Mouse (Mus musculus) C2C12 (cell line): ENCODE results near the gene Acvr1c. TPM values are rescaled to one million over a fixed set of nuclear protein-coding genes. Genes with fewer than 3 reads are reported as not detected.

Experiments used
- H3K27me3 ChIP-seq: one replicate; pipeline ENCODE4 v1.6.1; 2011; ENCODE audit not compliant: control insufficient read depth, insufficient read depth, insufficient read length
- H3K36me3 ChIP-seq: one replicate; pipeline ENCODE4 v1.6.1; 2011; ENCODE audit not compliant: control insufficient read depth, insufficient read depth
- H3K4me3 ChIP-seq: one replicate; pipeline ENCODE4 v1.5.1; 2011; ENCODE audit warnings: mild to moderate bottlenecking, control low read depth; ENCODE audit not compliant: poor library complexity, insufficient read depth, severe bottlenecking
- H3K79me2 ChIP-seq: one replicate; pipeline ENCODE4 v1.6.1; 2011; ENCODE audit not compliant: control insufficient read depth, insufficient read depth
- H3K79me3 ChIP-seq: one replicate; pipeline ENCODE4 v1.6.1; 2011; ENCODE audit warnings: low read depth, control low read depth
- H3ac ChIP-seq: one replicate; pipeline ENCODE3; 2011; ENCODE audit warnings: low read depth; ENCODE audit not compliant: control insufficient read depth, insufficient read length
- CEBPB ChIP-seq: IDR thresholded peaks from one replicate; pipeline ENCODE4 v1.6.1; 2011; ENCODE audit warnings: low read depth, mild to moderate bottlenecking, control low read depth, moderate library complexity
- CTCF ChIP-seq: IDR thresholded peaks from one replicate; pipeline ENCODE4 v1.5.1; 2011; ENCODE audit not compliant: control insufficient read depth, insufficient read depth, insufficient read length
- FOSL1 ChIP-seq: IDR thresholded peaks from one replicate; pipeline ENCODE4 v1.8.0; 2011; ENCODE audit warnings: mild to moderate bottlenecking, low read length; ENCODE audit not compliant: poor library complexity, insufficient read depth, severe bottlenecking
- MAX ChIP-seq: IDR thresholded peaks from one replicate; pipeline ENCODE4 v1.6.1; 2011; ENCODE audit warnings: mild to moderate bottlenecking, control low read depth
- MYOD1 ChIP-seq: IDR thresholded peaks from one replicate; pipeline ENCODE4 v1.6.1; 2011; ENCODE audit warnings: low read depth; ENCODE audit not compliant: control insufficient read depth, insufficient read length
- MYOG ChIP-seq: IDR thresholded peaks from one replicate; pipeline ENCODE4 v1.6.1; 2011; ENCODE audit not compliant: control insufficient read depth, insufficient read length; ENCODE audit errors: extremely low read depth
- USF1 ChIP-seq: IDR thresholded peaks from one replicate; pipeline ENCODE4 v1.6.1; 2011; ENCODE audit warnings: low read depth, mild to moderate bottlenecking, control low read depth, moderate library complexity
- polyA plus RNA-seq: library from polyadenylated mRNA; unstranded; fragments of >200 nt; fragmentation: generic; extraction: Trizol; gene quantifications from one replicate; pipeline ENCODE4 v1.2.1, GENCODE M21; 2012; ENCODE audit warnings: missing spikeins

The Acvr1c gene
- polyA plus RNA-seq, 1 experiment: 0.04 TPM

GRCm38 (mm10) chr2:58366196-58366595 lies 8.5 kb upstream of the Acvr1c start:
- Histone ChIP-seq H3K79me2 (no peaks in the 10 kb centered on the region), H3ac (no peak overlapping the region), H3K4me3 (no peak overlapping the region), H3K36me3 (no peaks in the 10 kb centered on the region), H3K27me3 (no peaks in the 10 kb centered on the region), H3K79me3 (no peaks in the 10 kb centered on the region)
- TF ChIP-seq FOSL1 (no peak), MYOG (no peak), MYOD1 (no peak), MAX (no peak), CEBPB (no peak)

- H3K27me3 ChIP-seq: peaks cover 12% of the 10 kb centered on the region
- no peak overlapping the region for H3ac ChIP-seq
Measured at GRCm38 (mm10) chr2:58361361-58362046, 3.8 kb upstream of the Acvr1c start.

GRCm38 (mm10) chr2:58358132-58358460 lies 401 bp upstream of the Acvr1c start:
- no peaks in the 10 kb centered on the region for H3K36me3 ChIP-seq
- TF ChIP-seq CTCF (no peak), MAX (no peak), CEBPB (no peak), USF1 (no peak), FOSL1 (no peak), MYOD1 (no peak), MYOG (no peak)
- no peak overlapping the region for H3K4me3 ChIP-seq
- no peak overlapping the region for H3ac ChIP-seq
- H3K79me2 ChIP-seq: no peaks in the 10 kb centered on the region
- H3K27me3 ChIP-seq: peaks cover 12% of the 10 kb centered on the region
- H3K79me3 ChIP-seq: no peaks in the 10 kb centered on the region

More at GRCm38 (mm10) chr2:58361361-58362046, 3.8 kb upstream of the Acvr1c start:
- H3K4me3 ChIP-seq: no peak overlapping the region
- no peaks in the 10 kb centered on the region for H3K36me3 ChIP-seq
- no peaks in the 10 kb centered on the region for H3K79me2 ChIP-seq
- TF ChIP-seq MYOG (no peak), USF1 (no peak), CEBPB (no peak), CTCF (no peak), MYOD1 (no peak), FOSL1 (no peak), MAX (no peak)
- no peaks in the 10 kb centered on the region for H3K79me3 ChIP-seq

GRCm38 (mm10) chr2:58357068-58357413 lies 654 bp downstream of the Acvr1c start:
- TF ChIP-seq FOSL1: no peak
- no peak for TF ChIP-seq MAX
- no peak for TF ChIP-seq CTCF
- no peak for TF ChIP-seq MYOG
- TF ChIP-seq USF1: no peak
- no peak for TF ChIP-seq MYOD1
- no peak for TF ChIP-seq CEBPB

GRCm38 (mm10) chr2:58354389-58354788 lies 3.3 kb downstream of the Acvr1c start:
- no peak overlapping the region for H3K4me3 ChIP-seq
- H3K79me3 ChIP-seq: no peaks in the 10 kb centered on the region
- H3ac ChIP-seq: no peak overlapping the region
- TF ChIP-seq MYOD1 (no peak), USF1 (no peak), MYOG (no peak), FOSL1 (no peak), CEBPB (no peak), CTCF (no peak), MAX (no peak)
- H3K36me3 ChIP-seq: no peaks in the 10 kb centered on the region
- no peaks in the 10 kb centered on the region for H3K79me2 ChIP-seq
- H3K27me3 ChIP-seq: peaks cover 12% of the 10 kb centered on the region

More at GRCm38 (mm10) chr2:58357068-58357413, 654 bp downstream of the Acvr1c start:
- Histone ChIP-seq H3K79me2 (no peaks in the 10 kb centered on the region), H3ac (no peak overlapping the region), H3K79me3 (no peaks in the 10 kb centered on the region), H3K36me3 (no peaks in the 10 kb centered on the region), H3K4me3 (no peak overlapping the region), H3K27me3 (peaks cover 12% of the 10 kb centered on the region)

GRCm38 (mm10) chr2:58352846-58353245 lies 4.8 kb downstream of the Acvr1c start:
- Histone ChIP-seq H3K79me2 (no peaks in the 10 kb centered on the region), H3K36me3 (no peaks in the 10 kb centered on the region), H3K27me3 (peaks cover 9% of the 10 kb centered on the region), H3ac (no peak overlapping the region), H3K4me3 (no peak overlapping the region), H3K79me3 (no peaks in the 10 kb centered on the region)
- TF ChIP-seq CTCF (no peak), MYOD1 (no peak)
